Comparison of ENCODE assay signal across 11 mouse cellular contexts in genomic region chr15:3908721-3909120, GRCm38 (mm10).
DNase-seq lines count a peak whose midpoint lies in the region; ATAC-seq and TF ChIP-seq lines count a peak whose summit lies in the region.
"Had no signal": no experiment of that assay in that cellular context is flagged by ENCODE, and none has a peak within 500 bp of the region (broad histone marks: within the 10 kb centered on the region; RNA-seq: fewer than 3 reads in every experiment).

No protein-coding gene starts in this region.

- H3K4me3 ChIP-seq in forebrain, postnatal 0 days (ENCODE audit: low read depth, low read length): no peak overlapping the region
- H3K4me3 ChIP-seq in forebrain, embryonic 10.5 days: no peak overlapping the region
- no peak overlapping the region for H3K4me3 ChIP-seq in limb, embryonic 14.5 days (replicated peaks; ENCODE audit: low read length)
- H3K4me3 ChIP-seq in limb, embryonic 10.5 days: no peak overlapping the region
- no peak overlapping the region for H3K4me3 ChIP-seq in MEL (ENCODE audit: control insufficient read depth in 1 of 2, insufficient read depth in 1 of 2, low read depth in 2 of 2, low read length in 2 of 2)
- H3K4me3 ChIP-seq: limb, embryonic 15.5 days; neural tube, embryonic 12.5 days had no signal

- WGBS in forebrain, postnatal 0 days: 12% methylated on average over 2 of the region's 2 CpGs
- 14% methylated on average over 2 of the region's 2 CpGs for WGBS in forebrain, embryonic 10.5 days
- WGBS in limb, embryonic 14.5 days: 8% methylated on average over 2 of the region's 2 CpGs
- 18% methylated on average over 2 of the region's 2 CpGs for WGBS in limb, embryonic 10.5 days

- H3K27me3 ChIP-seq in forebrain, postnatal 0 days (ENCODE audit: insufficient read depth, low read length): no peaks in the 10 kb centered on the region
- no peaks in the 10 kb centered on the region for H3K27me3 ChIP-seq in forebrain, embryonic 10.5 days (ENCODE audit: poor library complexity, severe bottlenecking)
- no peaks in the 10 kb centered on the region for H3K27me3 ChIP-seq in limb, embryonic 14.5 days (ENCODE audit: control insufficient read depth, insufficient read depth, low read length)
- H3K27me3 ChIP-seq in limb, embryonic 10.5 days (ENCODE audit: low read depth, poor library complexity, severe bottlenecking): no peaks in the 10 kb centered on the region
- H3K27me3 ChIP-seq in MEL (ENCODE audit: control insufficient read depth in 1 of 2, insufficient read depth in 2 of 2, low read length in 2 of 2): no peaks in the 10 kb centered on the region
- H3K27me3 ChIP-seq: limb, embryonic 15.5 days; neural tube, embryonic 12.5 days had no signal

- H3K4me2 ChIP-seq in forebrain, postnatal 0 days (ENCODE audit: low read depth): no peak overlapping the region
- no peak overlapping the region for H3K4me2 ChIP-seq in limb, embryonic 14.5 days (replicated peaks; ENCODE audit: low read depth, low read length, severe bottlenecking)
- H3K4me2 ChIP-seq: limb, embryonic 15.5 days; neural tube, embryonic 12.5 days had no signal

- H3K4me1 ChIP-seq in forebrain, postnatal 0 days (ENCODE audit: insufficient read depth): no peaks in the 10 kb centered on the region
- H3K4me1 ChIP-seq in forebrain, embryonic 10.5 days: no peaks in the 10 kb centered on the region
- no peaks in the 10 kb centered on the region for H3K4me1 ChIP-seq in limb, embryonic 14.5 days (ENCODE audit: control insufficient read depth, insufficient read depth, low read length)
- no peaks in the 10 kb centered on the region for H3K4me1 ChIP-seq in limb, embryonic 10.5 days
- H3K4me1 ChIP-seq in MEL (ENCODE audit: control insufficient read depth in 1 of 2, insufficient read depth in 2 of 2, low read length in 2 of 2): no peaks in the 10 kb centered on the region
- H3K4me1 ChIP-seq: limb, embryonic 15.5 days; neural tube, embryonic 12.5 days had no signal

- H3K79me2 ChIP-seq in MEL (ENCODE audit: control insufficient read depth, insufficient read depth, low read length, poor library complexity): no peaks in the 10 kb centered on the region

- H3K36me3 ChIP-seq in forebrain, postnatal 0 days (ENCODE audit: insufficient read depth): no peaks in the 10 kb centered on the region
- no peaks in the 10 kb centered on the region for H3K36me3 ChIP-seq in forebrain, embryonic 10.5 days (replicated peaks)
- no peaks in the 10 kb centered on the region for H3K36me3 ChIP-seq in limb, embryonic 14.5 days (ENCODE audit: control insufficient read depth, insufficient read depth, low read length)
- H3K36me3 ChIP-seq in limb, embryonic 10.5 days: no peaks in the 10 kb centered on the region
- H3K36me3 ChIP-seq in MEL (ENCODE audit: control insufficient read depth in 1 of 2, insufficient read depth in 2 of 2, low read length in 2 of 2): no peaks in the 10 kb centered on the region
- H3K36me3 ChIP-seq: limb, embryonic 15.5 days; neural tube, embryonic 12.5 days had no signal

- no peak overlapping the region for H3K27ac ChIP-seq in forebrain, postnatal 0 days (ENCODE audit: low read depth, low read length)
- no peak overlapping the region for H3K27ac ChIP-seq in forebrain, embryonic 10.5 days
- H3K27ac ChIP-seq in limb, embryonic 14.5 days (replicated peaks; ENCODE audit: low read depth, low read length): no peak overlapping the region
- H3K27ac ChIP-seq in limb, embryonic 10.5 days: no peak overlapping the region
- no peak overlapping the region for H3K27ac ChIP-seq in MEL (ENCODE audit: control insufficient read depth, low read depth, low read length)
- H3K27ac ChIP-seq: limb, embryonic 15.5 days; neural tube, embryonic 12.5 days had no signal

- peak; percentile 46 for DNase-seq in forebrain, postnatal 0 days
- no peak for DNase-seq in forebrain, embryonic 10.5 days (ENCODE audit: extremely low spot score, low spot score)
- DNase-seq in limb, embryonic 14.5 days (ENCODE audit: low spot score): peak; percentile 36
- DNase-seq in limb, embryonic 10.5 days (ENCODE audit: low spot score): no peak
- peak; percentile 50 for DNase-seq in MEL (ENCODE audit: low read depth, low spot score)
- peak; percentile 31 for DNase-seq in lung, postnatal 25 days (ENCODE audit: low spot score)
- DNase-seq in thymus, postnatal 36 days: no peak
- DNase-seq in natural killer cell, adult 2 months (ENCODE audit: low spot score in 2 of 2): no peak
- DNase-seq: cerebellum, adult 9-11 months had no signal

- no peak for TF ChIP-seq POLR2A in limb, embryonic 14.5 days (IDR thresholded peaks at IDR 0.05; ENCODE audit: borderline replicate concordance, extremely low read depth, insufficient read depth, insufficient read length)
- no peak for TF ChIP-seq POLR2A in MEL (IDR thresholded peaks at IDR 0.05; ENCODE audit: control insufficient read depth in 1 of 2, insufficient read depth in 1 of 2, low read depth in 1 of 2, low read length in 2 of 2, poor library complexity in 1 of 2)

- TF ChIP-seq RAD21 in MEL (IDR thresholded peaks at IDR 0.05; ENCODE audit: low read depth, low read length): peak; percentile 66

- no peak for ATAC-seq in forebrain, postnatal 0 days
- no peak for ATAC-seq in limb, embryonic 14.5 days (ENCODE audit: low FRiP score, low read depth)

- no peak for TF ChIP-seq EP300 in MEL (IDR thresholded peaks at IDR 0.05; ENCODE audit: low read depth in 1 of 2, low read length in 2 of 2)

- no peaks in the 10 kb centered on the region for H3K9me3 ChIP-seq in forebrain, postnatal 0 days (ENCODE audit: low read length)
- H3K9me3 ChIP-seq in forebrain, embryonic 10.5 days: no peaks in the 10 kb centered on the region
- no peaks in the 10 kb centered on the region for H3K9me3 ChIP-seq in limb, embryonic 14.5 days (ENCODE audit: control insufficient read depth, low read length)
- H3K9me3 ChIP-seq in limb, embryonic 10.5 days (replicated peaks): no peaks in the 10 kb centered on the region
- no peaks in the 10 kb centered on the region for H3K9me3 ChIP-seq in MEL (replicated peaks; ENCODE audit: insufficient read depth, low read length)
- H3K9me3 ChIP-seq: limb, embryonic 15.5 days; neural tube, embryonic 12.5 days had no signal

- TF ChIP-seq CTCF in forebrain, postnatal 0 days (IDR thresholded peaks at IDR 0.05; ENCODE audit: low read depth): peak; percentile 57
- peak in 1 of 3 experiments; percentile 59; a peak in 3 of 6 replicates for TF ChIP-seq CTCF in MEL (IDR thresholded peaks at IDR 0.05 in 2 of 3, conservative IDR thresholded peaks at IDR 0.05 in 1 of 3; ENCODE audit: control insufficient read depth in 1 of 3, insufficient read depth in 1 of 3, low read depth in 2 of 3, low read length in 3 of 3, poor library complexity in 1 of 3, severe bottlenecking in 1 of 3)

- H3K9ac ChIP-seq in forebrain, postnatal 0 days: no peak overlapping the region
- no peak overlapping the region for H3K9ac ChIP-seq in limb, embryonic 14.5 days (ENCODE audit: low read depth, low read length, severe bottlenecking)
- H3K9ac ChIP-seq in MEL (ENCODE audit: control insufficient read depth, low read depth, low read length, poor library complexity, severe bottlenecking): no peak overlapping the region
- H3K9ac ChIP-seq: limb, embryonic 15.5 days; neural tube, embryonic 12.5 days had no signal

TF ChIP-seq in MEL, 35 proteins besides CTCF, POLR2A, EP300 and RAD21:
- TF ChIP-seq ELF1 (IDR thresholded peaks at IDR 0.05; ENCODE audit: low read depth, low read length): no peak
- no peak for TF ChIP-seq JUND (IDR thresholded peaks at IDR 0.05; ENCODE audit: low read depth, low read length)
- TF ChIP-seq CHD1 (IDR thresholded peaks at IDR 0.05; ENCODE audit: low read depth, low read length): no peak
- TF ChIP-seq MAFK (IDR thresholded peaks at IDR 0.05; ENCODE audit: borderline replicate concordance, low read depth, low read length): no peak
- TF ChIP-seq ZC3H11A (IDR thresholded peaks at IDR 0.05; ENCODE audit: low read depth, low read length): peak; percentile 41
- TF ChIP-seq POLR2AphosphoS2 (IDR thresholded peaks at IDR 0.05; ENCODE audit: low read length): no peak
- no peak for TF ChIP-seq MAZ (IDR thresholded peaks at IDR 0.05; ENCODE audit: low read depth, low read length)
- no peak for TF ChIP-seq RCOR1 (IDR thresholded peaks at IDR 0.05; ENCODE audit: low read depth, low read length)
- TF ChIP-seq MXI1 (IDR thresholded peaks at IDR 0.05; ENCODE audit: low read depth, low read length): no peak
- TF ChIP-seq TBP (IDR thresholded peaks at IDR 0.05; ENCODE audit: low read depth, low read length): no peak
- TF ChIP-seq SIN3A (IDR thresholded peaks at IDR 0.05; ENCODE audit: low read length): no peak
- no peak for TF ChIP-seq GATA1 (IDR thresholded peaks at IDR 0.05; ENCODE audit: low read depth, low read length)
- TF ChIP-seq SMC3 (IDR thresholded peaks at IDR 0.05; ENCODE audit: low read depth, low read length): peak; percentile 64
- no peak for TF ChIP-seq UBTF (IDR thresholded peaks at IDR 0.05; ENCODE audit: borderline replicate concordance, insufficient read depth, low read depth, low read length)
TF ChIP-seq in MEL: peak in this region for 2.

Comparison
In these comparisons a context has a peak if more than half of its experiments do, and no peak if none do; other contexts are left out.
1. DNase-seq: peak in forebrain, postnatal 0 days (single experiment), limb, embryonic 14.5 days (single experiment), MEL (single experiment) and lung, postnatal 25 days (single experiment); none in forebrain, embryonic 10.5 days (single experiment), limb, embryonic 10.5 days (single experiment), thymus, postnatal 36 days (0 of 2) and natural killer cell, adult 2 months (0 of 2).